Mouse (Mus musculus): ENCODE measurements at regions not wholly inside any gene's neighbourhood (a gene's known extent, or its start where the extent isn't known, plus 50 kb on each side); places are given as distances from the start of the nearest gene placed in this dataset.
A peak's percentile ranks its signal among the peaks of the same experiment; 100 is the strongest.
"Not testable (repeated sequence)": the region's sequence is repeated elsewhere in the genome, so short reads cannot be mapped to it uniquely, and the experiment has no call there.

DNA sequence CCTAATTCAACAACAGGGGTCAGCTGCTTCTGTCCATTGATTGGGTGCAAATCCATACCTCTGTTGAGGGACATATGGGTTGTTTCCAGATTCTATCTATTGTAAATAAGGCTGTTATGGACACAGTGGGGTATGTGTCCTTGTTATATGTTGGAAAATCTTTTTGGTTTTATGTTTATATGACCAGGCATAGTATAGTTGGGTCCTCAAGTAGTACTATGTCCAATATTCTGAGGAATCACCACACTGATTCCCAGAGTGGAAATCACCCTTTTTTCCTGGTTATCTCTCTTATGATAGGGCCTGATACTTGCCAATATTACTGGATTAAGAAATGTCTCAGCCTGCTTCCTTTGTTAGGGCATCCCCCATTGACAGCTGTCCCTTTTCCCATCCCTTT, 1471.0 kb downstream of the Kcnt2 start:
- no peak for ATAC-seq (ENCODE audit: low FRiP score)
- Histone ChIP-seq H3K27ac (no peak overlapping the region), H3K4me3 (no peak overlapping the region), H3K4me1 (replicated peaks) (peaks cover 8% of the 10 kb centered on the region), H3K9ac (no peak overlapping the region), H3K36me3 (no peaks in the 10 kb centered on the region), H3K4me2 (no peak overlapping the region), H3K27me3 (no peaks in the 10 kb centered on the region), H3K9me3 (no peaks in the 10 kb centered on the region)

DNA sequence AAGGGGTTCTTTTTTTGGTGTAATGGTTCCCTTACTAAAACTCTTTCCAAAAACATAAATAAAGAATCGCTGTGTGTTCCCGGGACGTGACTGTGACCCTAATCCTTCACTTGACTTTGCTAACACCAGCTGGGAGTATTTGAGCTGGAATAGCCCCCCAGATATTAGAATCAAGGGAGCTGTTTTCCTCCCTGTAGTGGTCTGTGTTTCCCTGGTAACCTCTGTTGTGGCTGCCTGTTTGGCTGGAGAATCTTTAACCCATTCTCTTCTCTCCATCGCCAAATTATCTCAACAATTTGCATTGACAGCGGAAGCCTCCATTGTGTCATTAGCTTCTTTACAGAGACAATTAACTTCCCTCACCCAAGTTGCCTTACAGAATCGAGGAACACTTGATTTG, 1471.6 kb downstream of the Kcnt2 start:
- WGBS = 15% methylated on average over 6 of the region's 6 CpGs
- ATAC-seq (ENCODE audit: low FRiP score) = peak; percentile 63; the same call in 1 of the 2 replicates
- no peak overlapping the region for H3K9ac ChIP-seq
- no peak overlapping the region for H3K27ac ChIP-seq
- H3K4me1 ChIP-seq (replicated peaks) = peaks cover 8% of the 10 kb centered on the region
- H3K9me3 ChIP-seq = no peaks in the 10 kb centered on the region
- peak overlapping the region; percentile 31 for H3K4me2 ChIP-seq
- no peaks in the 10 kb centered on the region for H3K27me3 ChIP-seq
- H3K4me3 ChIP-seq = no peak overlapping the region
- no peaks in the 10 kb centered on the region for H3K36me3 ChIP-seq

DNA sequence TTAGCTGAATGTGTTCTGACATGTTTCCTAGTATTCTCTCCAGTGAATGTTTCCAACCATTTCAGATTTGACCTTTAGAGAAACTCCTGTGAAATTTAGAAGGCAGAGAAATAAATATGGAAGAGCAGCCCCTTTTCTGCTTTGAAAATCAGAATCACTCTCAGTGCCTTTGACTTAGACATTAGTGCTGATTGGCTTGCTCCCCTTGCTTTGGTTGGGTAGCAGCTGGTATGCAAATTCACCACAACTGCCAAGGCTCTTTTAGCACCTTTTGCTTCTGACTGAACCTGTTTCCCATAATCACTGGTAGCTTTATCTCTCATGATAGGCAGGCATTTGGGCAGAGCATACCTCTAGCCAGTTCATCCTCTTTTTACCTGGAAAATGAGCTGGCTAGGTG, 1495.3 kb downstream of the Kcnt2 start:
- H3K27ac ChIP-seq = no peak overlapping the region

DNA sequence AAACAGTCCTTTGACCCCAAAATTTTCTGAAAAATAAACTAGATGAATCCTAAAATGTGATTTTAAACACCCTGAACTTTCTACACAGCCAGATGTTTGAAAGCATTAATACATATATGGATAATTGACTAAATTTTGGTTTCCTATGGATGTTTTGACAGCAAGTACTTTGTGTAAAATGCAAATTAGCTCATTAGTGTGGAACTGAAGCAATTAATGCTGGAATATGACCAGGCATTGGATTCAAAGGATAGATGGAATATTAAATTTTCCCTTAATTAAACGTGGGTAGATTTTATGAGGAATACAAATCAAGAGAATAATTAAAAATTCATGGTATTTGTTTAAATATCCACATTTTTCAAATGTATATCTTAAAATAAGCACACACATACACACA, 1530.1 kb downstream of the Kcnt2 start:
- WGBS = 57% methylated on average over 1 of the region's 1 CpGs
- no peak for ATAC-seq (ENCODE audit: low FRiP score)
- no peaks in the 10 kb centered on the region for H3K36me3 ChIP-seq
- H3K27ac ChIP-seq = no peak overlapping the region
- no peak overlapping the region for H3K9ac ChIP-seq
- no peak overlapping the region for H3K4me3 ChIP-seq
- no peaks in the 10 kb centered on the region for H3K9me3 ChIP-seq
- H3K27me3 ChIP-seq = no peaks in the 10 kb centered on the region
- no peaks in the 10 kb centered on the region for H3K4me1 ChIP-seq (replicated peaks)
- no peak overlapping the region for H3K4me2 ChIP-seq

More for the DNA sequence above, 1495.3 kb downstream of the Kcnt2 start:
- Histone ChIP-seq H3K4me2 (no peak overlapping the region), H3K27me3 (no peaks in the 10 kb centered on the region), H3K9ac (no peak overlapping the region), H3K4me3 (no peak overlapping the region), H3K9me3 (no peaks in the 10 kb centered on the region), H3K4me1 (replicated peaks) (no peaks in the 10 kb centered on the region), H3K36me3 (no peaks in the 10 kb centered on the region)
- no peak for ATAC-seq (ENCODE audit: low FRiP score)

DNA sequence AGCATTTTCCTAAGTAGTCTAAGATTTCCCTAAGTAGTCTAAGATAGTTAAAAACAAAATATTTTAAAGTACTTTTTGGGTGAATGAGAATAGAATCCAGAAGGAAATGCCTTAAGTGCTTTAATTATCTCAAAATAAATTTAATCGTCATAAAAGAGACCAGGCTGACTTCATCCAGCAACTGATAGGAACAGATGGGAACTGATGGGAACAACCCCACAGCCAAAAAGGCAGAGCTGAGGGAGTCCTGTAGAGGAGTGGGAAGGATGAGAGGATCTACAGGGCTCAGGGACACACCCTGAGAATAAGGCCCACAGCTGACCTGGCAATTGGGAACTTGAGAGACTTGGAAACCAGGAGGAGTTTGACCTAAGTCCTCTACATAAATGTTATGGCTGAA, 1537.4 kb downstream of the Kcnt2 start:
- H3K36me3 ChIP-seq = no peaks in the 10 kb centered on the region
- H3K4me3 ChIP-seq = no peak overlapping the region
- H3K9ac ChIP-seq = no peak overlapping the region
- H3K27ac ChIP-seq = no peak overlapping the region
- H3K4me1 ChIP-seq (replicated peaks) = no peaks in the 10 kb centered on the region
- no peaks in the 10 kb centered on the region for H3K27me3 ChIP-seq
- no peak for ATAC-seq (ENCODE audit: low FRiP score)
- WGBS = 98% methylated on average over 1 of the region's 1 CpGs
- no peaks in the 10 kb centered on the region for H3K9me3 ChIP-seq
- H3K4me2 ChIP-seq = no peak overlapping the region

DNA sequence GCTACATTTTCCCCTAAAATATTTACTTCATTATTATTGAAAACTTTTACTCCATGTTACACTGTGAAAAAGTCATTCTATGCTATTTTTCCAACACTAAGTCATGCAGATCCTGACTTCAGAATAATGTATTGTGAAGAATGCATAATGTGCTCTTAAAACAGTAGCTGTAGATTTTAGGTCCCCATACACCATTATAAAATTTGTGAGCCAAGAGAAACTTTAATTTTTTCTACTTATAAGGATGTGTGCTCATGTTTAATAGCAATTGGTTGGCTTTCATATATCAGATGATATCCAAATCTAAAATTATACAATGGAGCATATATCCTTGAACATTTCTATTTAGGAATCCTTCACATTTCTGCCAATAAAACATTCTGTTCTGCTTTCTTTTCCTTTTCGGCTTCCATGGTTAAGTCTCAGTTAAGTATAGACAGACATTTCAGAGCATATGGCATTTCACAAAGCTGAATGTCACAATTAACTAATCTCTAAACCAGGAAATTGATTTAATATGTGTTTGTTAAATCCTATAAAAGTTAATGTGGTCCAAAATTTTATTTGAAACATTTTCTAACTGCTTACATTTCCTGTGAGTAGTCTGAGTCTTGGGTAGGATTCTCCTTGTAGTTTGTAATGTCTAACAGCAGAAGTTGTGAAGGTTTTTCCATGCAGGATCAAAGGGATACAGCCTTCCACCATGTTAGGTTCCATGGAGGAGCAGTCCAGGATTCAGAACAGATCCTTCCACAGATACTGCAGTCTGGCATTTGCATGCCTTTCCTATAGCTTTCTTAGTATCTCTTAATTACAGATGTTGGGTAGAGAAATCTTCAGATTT, 1567.6 kb downstream of the Kcnt2 start:
- no peaks in the 10 kb centered on the region for H3K4me1 ChIP-seq (replicated peaks)
- H3K9me3 ChIP-seq = no peaks in the 10 kb centered on the region
- H3K4me2 ChIP-seq = no peak overlapping the region
- WGBS = 91% methylated on average over 1 of the region's 1 CpGs
- no peaks in the 10 kb centered on the region for H3K27me3 ChIP-seq
- no peaks in the 10 kb centered on the region for H3K36me3 ChIP-seq
- no peak overlapping the region for H3K4me3 ChIP-seq
- H3K27ac ChIP-seq = no peak overlapping the region
- ATAC-seq (ENCODE audit: low FRiP score) = no peak
- no peak overlapping the region for H3K9ac ChIP-seq

DNA sequence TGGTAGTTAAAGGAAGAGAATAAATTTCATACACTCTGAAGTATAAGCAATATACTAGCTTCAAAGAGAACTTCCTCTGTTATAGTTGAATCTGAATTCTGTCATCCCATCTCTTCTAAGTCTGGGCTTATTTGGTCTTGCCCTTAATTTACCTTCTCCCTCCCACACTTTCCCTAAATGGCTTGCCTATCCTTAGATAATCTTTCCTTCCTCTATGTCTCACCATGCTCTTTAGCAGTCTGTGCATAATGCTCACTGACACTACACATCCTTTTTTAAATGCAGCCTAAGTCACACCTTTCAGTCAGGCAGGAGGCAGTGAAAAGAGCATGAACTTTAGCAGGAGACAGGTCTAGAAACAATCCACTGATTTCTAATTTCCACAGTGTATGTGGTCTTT, 1585.5 kb downstream of the Kcnt2 start:
- H3K4me3 ChIP-seq = no peak overlapping the region
- H3K9ac ChIP-seq = no peak overlapping the region
- ATAC-seq (ENCODE audit: low FRiP score) = no peak
- no peaks in the 10 kb centered on the region for H3K9me3 ChIP-seq
- H3K4me2 ChIP-seq = no peak overlapping the region
- no peaks in the 10 kb centered on the region for H3K4me1 ChIP-seq (replicated peaks)
- H3K27ac ChIP-seq = no peak overlapping the region
- no peaks in the 10 kb centered on the region for H3K36me3 ChIP-seq
- no peaks in the 10 kb centered on the region for H3K27me3 ChIP-seq

DNA sequence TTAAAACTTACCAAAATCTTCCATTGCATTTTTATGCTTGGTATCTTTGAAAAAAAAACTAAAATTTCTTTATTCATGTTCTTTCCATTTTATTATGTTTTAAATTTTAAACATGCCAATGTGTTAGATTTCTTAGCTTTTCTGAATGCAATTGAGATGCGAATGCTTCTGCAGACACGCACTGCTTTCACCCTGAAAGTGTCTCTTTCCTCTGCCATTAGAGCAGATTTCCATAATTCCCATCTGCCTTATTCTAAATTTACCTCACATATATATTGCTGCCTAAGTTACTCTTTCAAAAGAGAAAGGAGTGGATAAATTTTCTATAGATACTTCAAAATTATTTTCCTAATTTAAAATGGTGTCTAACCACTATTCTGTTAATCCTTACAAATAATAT, 1596.6 kb downstream of the Kcnt2 start:
- Histone ChIP-seq H3K27me3 (no peaks in the 10 kb centered on the region), H3K9me3 (no peaks in the 10 kb centered on the region), H3K36me3 (no peaks in the 10 kb centered on the region), H3K4me3 (no peak overlapping the region), H3K27ac (no peak overlapping the region), H3K4me1 (replicated peaks) (no peaks in the 10 kb centered on the region), H3K4me2 (no peak overlapping the region), H3K9ac (no peak overlapping the region)
- ATAC-seq (ENCODE audit: low FRiP score) = no peak
- WGBS = 89% methylated on average over 2 of the region's 2 CpGs

DNA sequence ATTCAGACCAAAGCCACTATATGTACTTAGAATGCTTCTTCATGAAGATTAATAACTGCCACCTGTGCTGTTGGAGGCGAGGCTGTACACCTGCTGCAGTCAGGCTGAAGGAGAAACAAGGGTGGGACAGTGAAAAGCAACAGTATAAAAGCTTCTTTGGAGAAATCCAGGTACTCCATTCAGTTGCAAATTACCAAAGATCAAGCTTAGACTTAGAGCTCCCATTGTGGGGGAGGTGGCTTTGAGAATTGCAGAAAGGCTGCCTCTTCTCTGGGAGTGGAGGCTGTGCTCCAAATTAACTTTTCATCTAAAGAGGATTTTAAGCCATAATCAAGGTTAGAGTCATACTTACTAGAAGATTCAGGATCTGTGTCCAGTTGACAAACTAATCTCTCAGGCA, 1607.9 kb downstream of the Kcnt2 start:
- H3K9me3 ChIP-seq; H3K4me2 ChIP-seq; H3K27me3 ChIP-seq; H3K36me3 ChIP-seq; H3K4me3 ChIP-seq; H3K27ac ChIP-seq; H3K9ac ChIP-seq; ATAC-seq (ENCODE audit: low FRiP score); H3K4me1 ChIP-seq (replicated peaks): not testable (repeated sequence)
- WGBS = 75% methylated on average over 1 of the region's 1 CpGs

DNA sequence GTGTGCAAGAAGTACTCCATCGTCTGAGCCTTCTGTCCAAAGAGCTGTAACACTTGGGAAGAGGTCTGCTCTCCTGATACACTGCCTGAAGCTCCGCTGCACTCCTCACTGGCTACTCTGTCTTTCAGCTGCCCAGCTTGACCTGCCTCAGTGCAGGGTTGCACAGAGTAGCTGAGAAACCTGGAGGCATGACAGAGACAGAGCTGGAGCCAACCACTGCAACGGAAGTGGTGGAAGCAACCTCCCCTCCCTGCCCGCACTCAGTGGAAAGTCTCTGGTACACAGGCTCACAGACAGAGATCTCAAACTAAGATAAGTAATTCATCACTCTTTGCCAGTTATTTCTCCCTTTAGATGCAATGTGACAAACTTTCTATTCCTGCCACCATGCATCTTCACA, 1638.4 kb downstream of the Kcnt2 start:
- Histone ChIP-seq H3K36me3 (no peaks in the 10 kb centered on the region), H3K4me3 (no peak overlapping the region), H3K27me3 (no peaks in the 10 kb centered on the region), H3K4me1 (replicated peaks) (no peaks in the 10 kb centered on the region), H3K4me2 (no peak overlapping the region), H3K9ac (no peak overlapping the region), H3K9me3 (no peaks in the 10 kb centered on the region), H3K27ac (no peak overlapping the region)
- 83% methylated on average over 4 of the region's 4 CpGs for WGBS
- no peak for ATAC-seq (ENCODE audit: low FRiP score)

DNA sequence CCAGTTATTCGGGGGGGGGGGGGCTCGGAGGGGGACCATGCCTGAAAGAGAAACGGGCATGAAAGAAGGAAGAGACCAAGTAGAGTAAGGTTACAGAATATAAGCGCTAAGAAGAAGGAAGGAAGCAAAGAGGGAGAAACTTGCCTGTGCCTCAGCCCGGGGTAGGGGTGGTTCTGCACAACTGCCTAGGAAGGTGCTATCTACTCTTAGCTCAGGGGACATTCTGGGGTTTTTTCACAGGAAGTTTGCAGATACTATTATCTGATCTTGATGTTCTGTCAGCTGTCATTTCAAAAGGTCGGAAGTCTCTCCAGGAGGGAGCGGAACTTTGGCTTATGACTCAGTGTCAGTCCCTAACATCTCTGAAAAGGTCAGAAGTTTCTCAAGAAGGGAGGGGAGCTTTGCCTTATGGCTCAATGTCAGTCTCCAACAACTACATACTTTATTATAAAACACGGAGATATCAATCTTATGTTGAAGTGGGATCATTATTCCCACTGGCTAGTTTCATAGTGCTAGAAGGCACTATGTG, 1652.0 kb downstream of the Kcnt2 start:
- WGBS = 81% methylated on average over 8 of the region's 8 CpGs

DNA sequence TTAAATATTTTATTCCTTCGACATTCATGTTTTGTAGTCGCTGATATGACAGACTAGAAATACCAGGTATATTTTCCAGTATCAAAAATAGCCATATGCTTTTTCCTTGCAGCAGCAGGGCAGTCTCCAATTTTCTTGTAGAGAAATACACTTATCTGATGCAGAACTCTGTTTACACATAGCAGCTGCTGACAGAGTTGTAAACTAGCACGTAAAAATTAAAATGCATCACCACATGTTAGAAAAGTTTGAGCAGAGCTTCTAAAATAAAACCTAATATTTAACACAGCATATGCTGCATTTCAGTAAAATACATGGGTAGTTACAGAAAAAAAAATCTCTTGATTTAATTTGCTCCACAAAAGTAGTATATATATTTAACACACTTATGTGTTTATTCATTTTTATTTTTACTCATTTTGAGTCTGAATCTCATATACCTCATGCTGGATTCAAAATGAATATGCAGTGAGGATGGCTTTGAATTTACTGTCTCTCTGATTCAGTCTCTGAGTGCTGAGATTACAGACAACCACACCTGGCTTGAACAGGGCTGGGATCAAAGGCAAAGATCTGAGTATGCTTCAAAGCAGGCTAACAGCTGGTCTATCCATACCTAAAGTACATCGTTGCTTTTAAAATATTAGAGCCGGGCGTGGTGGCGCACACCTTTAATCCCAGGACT, 1665.9 kb downstream of the Kcnt2 start:
- Histone ChIP-seq H3K4me2 (no peak overlapping the region), H3K9me3 (no peaks in the 10 kb centered on the region), H3K4me1 (replicated peaks) (no peaks in the 10 kb centered on the region), H3K36me3 (no peaks in the 10 kb centered on the region), H3K9ac (no peak overlapping the region), H3K4me3 (no peak overlapping the region), H3K27me3 (no peaks in the 10 kb centered on the region), H3K27ac (no peak overlapping the region)
- ATAC-seq (ENCODE audit: low FRiP score) = no peak
- 92% methylated on average over 7 of the region's 7 CpGs for WGBS

More for the DNA sequence above, 1652.0 kb downstream of the Kcnt2 start:
- Histone ChIP-seq H3K27me3 (no peaks in the 10 kb centered on the region), H3K36me3 (no peaks in the 10 kb centered on the region), H3K9me3 (no peaks in the 10 kb centered on the region), H3K9ac (no peak overlapping the region), H3K4me2 (no peak overlapping the region), H3K27ac (no peak overlapping the region), H3K4me3 (no peak overlapping the region), H3K4me1 (replicated peaks) (no peaks in the 10 kb centered on the region)
- no peak for ATAC-seq (ENCODE audit: low FRiP score)

DNA sequence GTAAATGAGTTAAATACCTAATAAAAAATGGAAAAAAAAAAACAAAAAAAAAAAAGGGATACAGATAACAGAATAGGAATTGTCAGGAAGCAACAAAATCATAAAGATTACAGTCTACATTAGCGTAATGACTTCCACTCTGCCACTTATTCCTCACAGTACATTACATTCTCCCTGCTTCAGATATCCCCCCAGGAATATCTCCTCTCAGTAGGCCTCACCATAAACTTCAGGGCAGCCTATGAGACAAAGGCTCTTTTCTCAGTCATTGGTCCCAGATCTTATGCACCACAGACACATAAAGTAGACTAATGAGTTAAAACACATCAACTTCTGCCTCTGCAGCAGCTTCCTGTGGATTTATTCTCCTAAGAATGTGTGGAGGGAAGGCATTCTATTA, 1680.2 kb downstream of the Kcnt2 start:
- no peaks in the 10 kb centered on the region for H3K27me3 ChIP-seq
- no peaks in the 10 kb centered on the region for H3K9me3 ChIP-seq
- no peak overlapping the region for H3K27ac ChIP-seq
- peak; percentile 49; the same call in 1 of the 2 replicates for ATAC-seq (ENCODE audit: low FRiP score)
- H3K4me1 ChIP-seq (replicated peaks) = no peaks in the 10 kb centered on the region
- H3K4me2 ChIP-seq = no peak overlapping the region
- H3K4me3 ChIP-seq = no peak overlapping the region
- H3K9ac ChIP-seq = no peak overlapping the region
- 94% methylated on average over 1 of the region's 1 CpGs for WGBS
- H3K36me3 ChIP-seq = no peaks in the 10 kb centered on the region

All from hindbrain, embryonic 13.5 days (tissue).